Mouse (Mus musculus): ENCODE results near the gene P2ry6. TPM values are rescaled to one million over a fixed set of nuclear protein-coding genes. Genes with fewer than 3 reads are reported as not detected.

P2ry6 gene
- polyA plus RNA-seq (2012; rRNA removed; ENCODE audit: low replicate concordance), result 48.1 and 76.3 TPM in 2 replicates

DNA sequence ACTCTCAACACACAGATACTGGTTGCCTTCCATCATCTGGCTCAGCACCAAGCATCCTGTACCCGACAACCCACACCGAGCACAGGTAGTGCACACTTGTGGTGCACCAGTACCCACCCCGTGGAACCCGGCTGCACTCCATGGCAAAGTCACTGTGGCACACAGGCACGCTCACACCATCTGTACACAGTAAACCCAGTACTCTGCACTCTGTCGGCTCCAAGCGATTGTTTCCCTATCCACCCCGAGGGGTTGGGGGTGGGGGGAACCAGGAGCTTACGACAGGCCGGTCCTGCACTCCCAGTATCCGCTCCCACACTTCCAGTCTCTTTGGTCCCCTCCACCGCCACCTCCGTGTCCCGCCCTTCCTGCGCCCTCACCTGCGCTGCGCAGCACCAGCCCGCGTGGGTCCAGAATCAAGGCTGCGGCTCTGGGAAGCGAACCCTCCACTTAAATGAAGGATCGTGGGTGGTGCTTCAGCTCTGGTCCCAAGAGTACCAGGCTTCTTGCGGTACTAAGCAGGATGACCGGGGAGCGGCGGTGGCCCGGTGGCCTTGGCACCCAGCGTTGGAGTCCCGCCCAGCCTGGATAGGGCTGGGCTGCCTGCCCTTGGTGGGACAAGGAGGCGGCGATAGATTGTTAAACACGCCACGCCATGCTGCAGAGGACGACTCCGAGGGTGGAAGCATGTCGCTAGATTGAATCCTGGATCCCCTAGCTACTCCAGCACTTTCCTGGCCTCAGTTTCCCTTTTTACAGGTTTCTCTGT is at the start of gene P2ry6:
P2ry6 (minus strand) TSS at position 515 of the 769 bp plus-strand sequence.

DNA sequence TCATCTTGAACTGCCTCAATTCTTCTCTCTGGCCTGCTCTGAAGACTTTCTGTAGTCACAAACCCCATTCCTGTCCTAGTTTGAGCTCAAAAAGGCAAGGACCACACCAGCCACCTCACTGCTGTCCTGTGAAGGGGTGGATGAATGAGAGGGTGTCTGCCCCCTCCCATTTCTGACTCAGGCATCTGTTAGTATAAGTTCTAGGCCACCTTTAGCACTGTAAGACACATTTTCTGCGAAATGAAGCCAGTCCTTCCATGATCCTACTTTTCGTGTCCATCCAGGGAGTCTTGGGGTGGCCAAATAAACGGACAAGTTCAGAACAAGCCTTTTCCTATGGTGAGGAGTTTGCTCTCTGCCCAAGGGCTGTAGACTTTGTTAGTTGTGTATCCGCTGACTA is 38.1 kb upstream of the P2ry6 start, which contains the start of gene P2ry2:
P2ry2 (minus strand) TSS at position 326 of the 400 bp plus-strand sequence.

DNA sequence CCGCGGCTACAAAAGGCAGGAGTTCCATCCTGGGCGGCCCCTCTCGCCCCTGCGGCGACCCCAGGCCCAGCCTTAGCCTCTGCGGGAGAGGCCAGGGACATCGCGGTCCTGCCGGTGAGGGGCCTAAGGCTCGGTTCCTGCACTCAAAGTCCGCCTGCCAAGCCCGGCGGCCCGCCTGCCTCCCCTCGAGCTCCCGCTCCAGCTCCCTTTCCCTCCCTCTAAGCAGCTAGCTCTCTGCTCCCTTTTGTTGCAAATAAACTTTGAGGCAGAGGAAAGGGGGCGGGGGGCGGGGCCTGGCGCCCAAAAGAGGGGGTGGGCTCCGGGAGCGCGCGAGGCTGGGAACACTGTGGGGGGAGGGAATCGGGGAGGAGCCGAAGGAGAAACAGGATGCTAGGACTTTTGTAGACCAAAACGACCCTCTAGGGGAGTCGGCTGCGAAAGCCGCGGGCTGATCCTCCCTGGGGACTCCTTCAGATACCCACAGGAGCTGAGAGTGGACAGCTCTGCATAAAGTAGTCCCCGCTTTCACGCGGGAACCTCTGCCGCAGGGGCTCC is 42.4 kb downstream of the P2ry6 start, which contains the start of gene Arhgef17:
Arhgef17 (minus strand) TSS at position 182 of the 555 bp plus-strand sequence.

Other genes starting within 250 kb of the P2ry6 start
- 37.9 and 61.1 TPM in 2 replicates for gene Relt, start 111.2 kb downstream of the P2ry6 start, polyA plus RNA-seq (2012; rRNA removed; ENCODE audit: low replicate concordance)
- 22.4 and 28.9 TPM in 2 replicates for gene Arhgef17, start 42.5 kb downstream of the P2ry6 start, polyA plus RNA-seq (2012; rRNA removed; ENCODE audit: low replicate concordance)
- 6.8 and 17.7 TPM in 2 replicates for gene P2ry2, start 38.2 kb upstream of the P2ry6 start, polyA plus RNA-seq (2012; rRNA removed; ENCODE audit: low replicate concordance)
- gene Fchsd2, start 118.2 kb upstream of the P2ry6 start, polyA plus RNA-seq (2012; rRNA removed; ENCODE audit: low replicate concordance), result 11.5 and 12.6 TPM in 2 replicates

All from mammary gland, adult 2 months (tissue).